Mouse (Mus musculus): ENCODE data around the gene Rbms3. TPM values are rescaled to one million over a fixed set of nuclear protein-coding genes. Genes with fewer than 3 reads are reported as not detected.

Gene Rbms3
- total and polyA plus RNA-seq, 3 experiments, result not detected

GRCm38 (mm10) chr9:117088309-117088708 lies 541.4 kb downstream of the Rbms3 start:
- no peak overlapping the region for H3K27ac ChIP-seq (ENCODE audit: insufficient read depth, low read depth)
- H3K27me3 ChIP-seq (replicated peaks), result no peaks in the 10 kb centered on the region
- H3K36me3 ChIP-seq (replicated peaks in 1 of 2; ENCODE audit: control insufficient read depth in 1 of 2, insufficient read depth in 1 of 2, low read length in 1 of 2), result no peaks in the 10 kb centered on the region
- H3K4me2 ChIP-seq (ENCODE audit: insufficient read depth, low read depth, poor library complexity, severe bottlenecking), result no peak overlapping the region
- dilution Hi-C loops (cut with MboI; ENCODE audit: extremely low pct_ligation_motif_present, extremely low pct_unique_long_range_greater_than_20kb, low sequenced_read_pairs) (no loop called here), in situ Hi-C loops (cut with MboI; ENCODE audit: low pct_ligation_motif_present, low pct_unique_long_range_greater_than_20kb, low sequenced_read_pairs) (no loop called here)
- H3K4me3 ChIP-seq (replicated peaks in 1 of 3; ENCODE audit: low read depth in 2 of 3, low read length in 2 of 3, poor library complexity in 1 of 3), result no peak overlapping the region
- H3K9me3 ChIP-seq (replicated peaks; ENCODE audit: low read length), result peaks cover 85% of the 10 kb centered on the region
- no peak for DNase-seq (ENCODE audit: extremely low read depth)
- H3K4me1 ChIP-seq (ENCODE audit: control insufficient read depth in 1 of 2, insufficient read depth in 2 of 2), result no peaks in the 10 kb centered on the region
- no peak overlapping the region for H3K9ac ChIP-seq (ENCODE audit: insufficient read depth, low read depth)
- no peak for TF ChIP-seq MAFK (IDR thresholded peaks at IDR 0.05; ENCODE audit: insufficient replicate concordance, low read length)
- no peak for TF ChIP-seq BHLHE40 (IDR thresholded peaks at IDR 0.05; ENCODE audit: low read depth, low read length)
- no peak for TF ChIP-seq EP300 (IDR thresholded peaks at IDR 0.05; ENCODE audit: low read length)
- TF ChIP-seq ZMIZ1 (IDR thresholded peaks at IDR 0.05; ENCODE audit: low read depth, low read length), result no peak
- TF ChIP-seq E2F4 (IDR thresholded peaks at IDR 0.05; ENCODE audit: insufficient replicate concordance, low read depth, low read length), result no peak
- TF ChIP-seq MAZ (IDR thresholded peaks at IDR 0.05; ENCODE audit: low read depth, low read length), result no peak
- TF ChIP-seq JUND (conservative IDR thresholded peaks at IDR 0.05; ENCODE audit: low read depth, low read length), result no peak
- no peak for TF ChIP-seq GABPA (IDR thresholded peaks at IDR 0.05; ENCODE audit: insufficient replicate concordance, low read depth, low read length)
- TF ChIP-seq ETS1 (conservative IDR thresholded peaks at IDR 0.05; ENCODE audit: low read depth, low read length), result no peak
- TF ChIP-seq MXI1 (IDR thresholded peaks at IDR 0.05; ENCODE audit: low read depth, low read length), result no peak
- TF ChIP-seq SMC3 (IDR thresholded peaks at IDR 0.05; ENCODE audit: low read depth, low read length), result no peak
- no peak for TF ChIP-seq USF1 (IDR thresholded peaks at IDR 0.05; ENCODE audit: low read depth, low read length)
- TF ChIP-seq JUN (IDR thresholded peaks at IDR 0.05; ENCODE audit: insufficient read depth, low read depth, low read length), result no peak
- no peak for TF ChIP-seq POLR2A (IDR thresholded peaks at IDR 0.05; ENCODE audit: low read depth, low read length)
- H3K79me2 ChIP-seq (replicated peaks; ENCODE audit: control insufficient read depth, extremely low read depth, insufficient read depth, poor library complexity, severe bottlenecking), result no peaks in the 10 kb centered on the region

- H3K4me3 ChIP-seq (replicated peaks in 1 of 3; ENCODE audit: low read depth in 2 of 3, low read length in 2 of 3, poor library complexity in 1 of 3), result no peak overlapping the region
- no peaks in the 10 kb centered on the region for H3K79me2 ChIP-seq (replicated peaks; ENCODE audit: control insufficient read depth, extremely low read depth, insufficient read depth, poor library complexity, severe bottlenecking)
- no peak overlapping the region for H3K27ac ChIP-seq (ENCODE audit: insufficient read depth, low read depth)
- no peak for DNase-seq (ENCODE audit: extremely low read depth)
- no peak overlapping the region for H3K9ac ChIP-seq (ENCODE audit: insufficient read depth, low read depth)
- H3K36me3 ChIP-seq (replicated peaks in 1 of 2; ENCODE audit: control insufficient read depth in 1 of 2, insufficient read depth in 1 of 2, low read length in 1 of 2), result no peaks in the 10 kb centered on the region
- H3K4me2 ChIP-seq (ENCODE audit: insufficient read depth, low read depth, poor library complexity, severe bottlenecking), result no peak overlapping the region
- in situ Hi-C loops (cut with MboI; ENCODE audit: low pct_ligation_motif_present, low pct_unique_long_range_greater_than_20kb, low sequenced_read_pairs) (no loop called here), dilution Hi-C loops (cut with MboI; ENCODE audit: extremely low pct_ligation_motif_present, extremely low pct_unique_long_range_greater_than_20kb, low sequenced_read_pairs) (no loop called here)
- no peaks in the 10 kb centered on the region for H3K4me1 ChIP-seq (ENCODE audit: control insufficient read depth in 1 of 2, insufficient read depth in 2 of 2)
- TF ChIP-seq GABPA (IDR thresholded peaks at IDR 0.05; ENCODE audit: insufficient replicate concordance, low read depth, low read length), result no peak
- TF ChIP-seq BHLHE40 (IDR thresholded peaks at IDR 0.05; ENCODE audit: low read depth, low read length), result no peak
- TF ChIP-seq ZMIZ1 (IDR thresholded peaks at IDR 0.05; ENCODE audit: low read depth, low read length), result no peak
- TF ChIP-seq CTCF (conservative IDR thresholded peaks at IDR 0.05 in 1 of 2, IDR thresholded peaks at IDR 0.05 in 1 of 2; ENCODE audit: low read depth in 2 of 2, low read length in 2 of 2), result no peak
- no peak for TF ChIP-seq ETS1 (conservative IDR thresholded peaks at IDR 0.05; ENCODE audit: low read depth, low read length)
- TF ChIP-seq TBP (conservative IDR thresholded peaks at IDR 0.05; ENCODE audit: low read depth, low read length), result no peak
- no peak for TF ChIP-seq MAFK (IDR thresholded peaks at IDR 0.05; ENCODE audit: insufficient replicate concordance, low read length)
- TF ChIP-seq SIN3A (IDR thresholded peaks at IDR 0.05; ENCODE audit: low read length), result no peak
- TF ChIP-seq ZC3H11A (IDR thresholded peaks at IDR 0.05; ENCODE audit: low read depth, low read length), result no peak
- TF ChIP-seq TCF12 (IDR thresholded peaks at IDR 0.05; ENCODE audit: low read depth, low read length), result no peak
- no peak for TF ChIP-seq EP300 (IDR thresholded peaks at IDR 0.05; ENCODE audit: low read length)
- no peak for TF ChIP-seq JUND (conservative IDR thresholded peaks at IDR 0.05; ENCODE audit: low read depth, low read length)
- TF ChIP-seq CHD2 (IDR thresholded peaks at IDR 0.05; ENCODE audit: low read length), result no peak
- TF ChIP-seq E2F4 (IDR thresholded peaks at IDR 0.05; ENCODE audit: insufficient replicate concordance, low read depth, low read length), result no peak
- TF ChIP-seq ELF1 (IDR thresholded peaks at IDR 0.05; ENCODE audit: low read depth, low read length), result no peak
- H3K9me3 ChIP-seq (replicated peaks; ENCODE audit: low read length), result peaks cover 73% of the 10 kb centered on the region
- no peaks in the 10 kb centered on the region for H3K27me3 ChIP-seq (replicated peaks)
Observed at GRCm38 (mm10) chr9:117085706-117086105, 544.0 kb downstream of the Rbms3 start.
